Mouse (Mus musculus) CH12F3 (cell line): ENCODE measurements around the gene Mdk.

Experiments
- in situ Hi-C: fragments of 300-500 bp; cut with MboI; formaldehyde crosslinking; loops from 2 replicates; pipeline ENCODE4 v1.14.3; 2020; ENCODE audit warnings: low sequenced_read_pairs

Gene Mdk

DNA sequence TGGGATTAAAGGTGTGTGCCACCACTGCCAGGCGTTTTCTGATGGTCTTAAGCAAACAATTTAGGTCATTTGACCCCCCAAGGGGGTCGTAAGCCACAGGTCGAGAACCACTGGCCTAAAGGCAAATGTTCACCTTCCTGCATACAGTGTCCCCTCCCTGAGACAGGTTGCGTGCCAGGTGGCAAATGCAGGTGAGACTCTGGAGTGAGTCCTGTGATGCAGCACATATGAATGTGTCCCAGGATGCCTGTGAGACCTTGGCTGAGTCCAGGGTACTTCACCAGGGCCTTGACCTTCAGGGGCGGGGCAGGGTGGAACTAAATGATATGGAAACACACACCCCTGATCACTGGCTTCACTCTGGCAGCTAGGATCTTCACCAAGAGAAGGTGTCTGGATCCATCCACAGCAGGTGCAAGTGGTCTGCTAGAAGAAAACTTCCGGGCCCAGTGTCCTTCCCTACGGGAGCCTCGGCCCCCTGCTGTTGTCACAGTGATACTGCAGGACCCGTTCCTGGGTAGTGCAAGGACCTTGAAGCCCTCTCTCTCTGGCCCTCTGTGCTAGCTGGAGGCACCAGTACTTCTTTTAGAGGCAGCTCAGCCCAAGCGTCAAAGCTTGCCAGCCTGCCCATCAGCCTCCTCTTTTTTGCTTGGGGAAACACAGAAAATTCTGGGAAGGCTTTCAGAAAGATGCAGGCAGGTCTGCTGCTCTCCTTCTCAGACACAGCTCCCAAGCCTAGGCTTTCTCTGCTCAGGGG is 26.8 kb upstream of the Mdk start:
- in situ Hi-C loops, result no loop called here

DNA sequence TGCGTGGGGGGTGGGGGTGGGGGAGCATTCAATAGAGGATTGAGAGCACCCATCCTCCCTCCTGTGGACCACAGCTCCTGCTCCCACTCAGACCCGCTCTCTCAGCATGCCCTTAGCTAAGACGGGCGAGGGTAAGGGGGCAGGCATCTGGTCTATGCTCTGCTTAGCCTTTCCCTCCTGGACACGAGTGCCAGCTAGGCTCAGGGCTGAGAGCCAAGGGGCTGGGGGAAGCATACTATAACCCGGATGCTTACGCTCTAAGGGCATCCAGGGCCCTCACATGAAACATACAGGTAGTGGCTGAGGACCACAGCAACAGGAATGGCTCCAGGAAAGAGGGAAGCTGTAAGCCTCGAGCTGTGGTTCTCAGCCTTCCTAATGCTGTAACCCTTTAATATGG is 26.0 kb upstream of the Mdk start:
- in situ Hi-C loops, result no loop called here

DNA sequence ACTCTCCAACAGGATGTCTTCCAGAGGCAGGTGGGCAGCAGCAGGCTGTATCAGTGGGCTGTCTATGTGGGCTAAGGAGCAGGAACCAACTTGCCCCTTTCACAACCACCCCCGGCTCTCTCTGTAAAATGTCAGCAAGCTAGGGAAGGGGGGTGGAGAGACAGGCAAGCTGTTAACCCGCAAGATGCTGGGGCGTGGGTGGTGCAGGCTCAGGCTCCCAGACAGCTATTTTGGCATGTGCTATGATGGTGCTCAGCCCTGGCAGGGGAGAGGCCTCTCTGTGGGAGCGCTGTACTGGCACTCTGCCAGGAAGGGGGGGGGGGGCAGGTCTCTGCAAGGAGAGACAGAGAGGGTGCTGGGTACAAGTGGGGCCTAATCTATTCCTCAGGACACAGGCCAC is 25.0 kb upstream of the Mdk start:
- in situ Hi-C loops, result no loop called here

DNA sequence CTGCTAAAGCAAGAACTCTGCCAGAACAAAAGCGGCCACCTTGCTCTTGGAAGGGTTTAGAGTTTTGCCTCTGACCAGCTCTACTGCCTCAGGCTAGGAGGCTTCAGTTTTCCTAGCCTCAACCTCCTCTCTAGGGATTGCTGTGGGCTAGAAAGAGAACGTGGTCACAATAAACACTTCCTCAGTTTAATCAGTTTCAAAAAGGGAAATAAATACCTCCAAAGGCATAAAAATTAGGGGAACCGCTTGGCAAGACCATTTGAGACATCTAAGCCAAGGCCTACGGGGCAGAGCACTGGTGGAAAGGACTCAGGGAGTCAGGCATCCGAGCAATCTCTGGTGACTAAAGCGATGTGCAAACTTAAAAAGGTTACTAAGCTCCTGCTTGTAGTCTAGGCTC is 23.8 kb upstream of the Mdk start:
- in situ Hi-C loops, result no loop called here

DNA sequence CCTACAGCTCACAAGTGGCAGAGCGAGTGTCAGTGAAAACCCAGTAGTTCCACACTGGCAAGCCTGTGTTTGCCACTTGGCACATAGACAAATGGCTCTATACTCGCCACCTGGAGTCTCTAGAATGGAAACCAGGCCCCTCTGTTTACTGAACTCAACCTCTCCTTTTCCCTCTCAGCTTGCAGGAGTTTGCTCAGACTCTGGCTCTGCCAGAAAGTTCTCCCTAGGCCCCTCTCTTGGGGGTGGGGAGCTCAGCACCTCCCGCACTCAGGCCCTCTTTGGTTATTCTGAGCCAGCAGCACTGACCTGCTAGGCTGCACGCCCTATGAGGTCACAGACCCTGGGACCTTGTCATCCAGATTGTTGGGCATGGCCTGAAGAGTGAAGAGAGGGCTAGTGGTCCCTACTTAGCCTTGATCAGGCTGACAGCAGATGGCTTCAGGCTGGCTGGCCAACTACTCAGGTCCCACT is 23.1 kb upstream of the Mdk start:
- in situ Hi-C loops, result no loop called here

DNA sequence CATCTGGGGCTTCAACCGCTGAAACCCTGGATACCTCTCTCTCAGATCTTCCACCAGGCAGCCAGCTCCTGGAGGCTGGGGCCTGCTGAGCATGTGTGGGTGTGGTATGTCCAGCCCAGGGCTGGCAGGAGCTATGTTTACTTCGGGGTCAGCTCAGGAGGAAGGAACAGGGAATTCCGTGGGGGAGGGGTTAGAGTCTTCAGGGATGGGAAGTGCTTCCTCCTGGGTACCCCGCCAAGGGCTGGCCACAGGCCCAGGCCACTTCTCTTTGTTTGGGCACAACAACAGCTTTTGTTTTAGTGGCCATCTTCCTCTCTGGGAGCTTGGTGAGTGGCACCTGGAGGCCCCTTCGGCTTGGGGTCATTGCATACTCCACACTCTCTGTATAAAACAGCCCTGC is 21.7 kb upstream of the Mdk start:
- in situ Hi-C loops, result no loop called here

DNA sequence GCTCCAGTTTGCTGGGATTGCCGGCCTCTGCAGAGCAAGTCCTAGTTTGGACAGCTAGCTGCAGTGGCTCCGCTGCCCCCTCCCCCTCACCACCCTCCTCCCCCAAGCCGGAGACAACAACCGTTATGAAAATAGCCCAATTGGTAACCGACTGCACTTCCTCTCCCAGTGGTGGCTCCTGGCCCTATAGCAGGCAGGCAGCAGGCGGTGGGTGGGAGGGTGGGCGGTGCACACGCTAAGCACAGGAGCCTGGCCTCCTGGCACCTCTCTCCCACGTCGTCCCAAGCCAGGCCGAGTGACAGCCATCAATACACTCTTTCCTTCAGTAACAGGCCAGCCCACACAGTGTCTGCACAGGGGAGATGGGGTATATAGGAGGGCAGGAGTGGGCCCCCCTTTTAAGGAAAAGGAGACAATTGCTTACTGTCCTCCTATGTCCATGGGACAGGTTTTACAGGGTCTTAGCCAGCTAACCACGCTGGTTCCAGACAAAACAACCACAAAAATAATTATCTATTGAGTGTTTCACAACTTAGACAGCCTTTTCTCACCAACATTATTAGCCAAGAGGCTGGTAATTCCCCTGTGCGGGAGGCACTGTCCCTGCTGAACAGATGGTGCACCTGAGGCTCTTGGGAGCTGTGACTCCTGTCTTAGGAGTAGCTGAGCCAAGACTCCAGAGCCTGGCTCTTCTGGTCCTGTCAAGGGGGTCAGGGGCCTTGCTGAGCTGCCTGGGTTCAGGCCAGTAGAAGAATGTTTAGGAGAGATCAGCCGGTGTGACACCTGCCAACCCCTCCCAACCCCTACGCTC is 18.4 kb upstream of the Mdk start:
- in situ Hi-C loops, result no loop called here

DNA sequence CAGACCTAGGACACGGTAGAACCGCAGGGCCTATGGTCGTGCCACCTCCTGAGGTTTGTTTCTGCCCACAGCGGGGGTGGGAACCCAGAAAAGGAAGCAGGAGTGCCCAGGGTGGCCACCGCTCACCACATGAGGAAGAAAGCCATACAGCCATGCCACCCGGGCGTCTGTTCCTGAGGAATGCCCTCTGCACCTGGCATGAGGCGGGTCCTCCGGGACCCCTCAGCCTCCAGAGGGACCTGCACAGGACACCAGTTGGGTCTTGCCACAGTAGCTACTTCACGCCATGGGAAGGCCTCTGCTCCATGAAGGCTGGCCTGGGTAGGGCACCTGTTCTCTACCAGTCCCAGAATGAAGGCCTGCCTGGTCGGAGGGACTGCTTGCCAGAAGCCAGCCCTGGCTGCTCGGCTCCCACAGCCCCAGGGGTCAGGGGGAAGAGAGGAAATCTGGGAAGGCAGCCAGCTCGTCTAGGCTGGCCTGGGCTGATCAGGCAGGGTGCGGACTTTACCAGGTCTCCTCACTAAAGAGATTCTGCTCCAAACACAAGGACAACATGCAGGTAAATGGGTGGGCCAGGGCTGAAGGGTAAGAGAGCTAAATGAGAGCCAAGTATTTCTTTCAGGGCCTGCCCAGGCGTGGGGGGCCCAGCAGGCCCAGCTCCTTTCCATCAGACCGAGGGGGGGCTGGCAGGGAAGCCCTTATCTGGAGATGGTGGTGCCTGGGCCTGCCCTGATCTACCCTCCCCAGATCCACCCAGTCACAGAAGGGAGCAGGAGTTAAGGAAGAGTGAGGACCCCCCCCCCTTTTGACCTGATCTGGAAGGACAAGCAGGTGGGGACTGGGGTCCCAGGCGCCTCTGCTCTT is 17.5 kb upstream of the Mdk start:
- in situ Hi-C loops, result no loop called here

DNA sequence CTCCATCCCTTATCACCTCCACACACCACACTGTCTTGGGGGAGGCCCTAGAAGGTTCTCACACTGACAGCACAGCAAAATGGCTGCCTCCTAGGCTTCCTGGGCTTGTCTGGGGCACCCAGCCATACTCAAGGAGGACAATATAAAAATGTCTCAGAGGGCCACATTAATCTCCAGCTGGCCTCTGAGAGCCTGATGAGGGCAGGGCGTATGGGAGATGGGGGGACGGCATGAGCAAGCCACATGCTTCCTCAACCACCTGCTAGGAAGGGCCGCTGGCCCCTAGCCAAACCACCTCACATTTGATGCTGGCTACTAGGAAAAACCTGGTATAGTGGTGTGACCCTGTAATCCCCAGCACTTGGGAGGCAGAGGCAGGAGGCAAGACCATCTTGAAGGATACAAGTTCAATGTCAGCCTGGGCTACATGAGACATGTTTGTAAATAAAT is 16.7 kb upstream of the Mdk start:
- in situ Hi-C loops, result no loop called here

DNA sequence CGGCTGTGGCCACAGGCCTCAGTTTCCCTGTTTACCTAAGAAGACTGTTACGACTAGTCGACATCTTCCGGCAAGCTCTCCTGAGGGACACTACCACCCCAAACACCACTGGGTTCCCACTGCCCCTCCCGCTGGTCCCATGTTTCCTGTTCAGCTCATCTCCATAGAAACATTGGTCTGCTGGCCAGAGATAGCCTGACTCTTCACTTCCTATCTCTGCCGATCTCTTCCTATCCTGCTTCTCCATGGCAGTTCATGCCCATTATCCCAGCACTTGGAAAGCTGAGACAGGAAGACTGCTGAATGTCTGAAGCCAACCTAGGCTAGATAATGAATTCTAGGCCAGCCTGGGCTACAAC is 16.0 kb upstream of the Mdk start:
- in situ Hi-C loops, result no loop called here

DNA sequence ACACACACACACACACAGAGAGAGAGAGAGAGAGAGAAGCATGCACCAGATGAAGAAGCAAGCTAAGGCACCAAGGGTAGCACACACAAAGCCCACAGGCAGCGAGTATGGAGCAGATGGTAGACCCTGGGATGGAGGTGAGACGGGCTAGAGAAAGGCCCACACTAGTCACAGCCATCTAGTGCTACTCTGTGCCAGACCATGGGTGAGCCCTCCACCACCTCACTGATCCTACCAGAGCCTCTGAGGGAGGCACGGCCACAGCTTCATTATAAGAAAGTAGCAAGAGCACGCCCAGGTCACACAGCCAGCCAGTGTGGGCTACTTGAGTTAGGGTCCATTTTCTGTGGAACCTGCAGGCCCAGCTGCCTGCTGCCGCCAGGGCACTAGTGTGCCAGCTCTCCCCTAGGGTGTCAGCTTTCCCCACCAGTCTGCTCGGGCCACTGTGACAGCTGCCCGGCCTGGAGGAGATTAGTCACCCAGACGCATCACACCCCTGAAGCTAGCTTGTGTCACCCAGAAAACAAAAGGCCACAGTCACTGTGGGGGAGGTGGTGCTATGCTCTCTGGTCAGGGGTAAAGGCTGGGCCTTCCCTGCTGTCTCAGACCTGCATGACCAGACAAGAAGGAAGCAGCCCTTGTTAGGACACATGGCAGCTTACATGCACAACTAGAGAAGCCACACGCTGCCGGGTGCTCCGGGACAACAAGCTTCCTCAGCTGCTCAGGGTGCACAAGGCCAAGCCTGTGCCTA is 15.5 kb upstream of the Mdk start:
- in situ Hi-C loops, result no loop called here

DNA sequence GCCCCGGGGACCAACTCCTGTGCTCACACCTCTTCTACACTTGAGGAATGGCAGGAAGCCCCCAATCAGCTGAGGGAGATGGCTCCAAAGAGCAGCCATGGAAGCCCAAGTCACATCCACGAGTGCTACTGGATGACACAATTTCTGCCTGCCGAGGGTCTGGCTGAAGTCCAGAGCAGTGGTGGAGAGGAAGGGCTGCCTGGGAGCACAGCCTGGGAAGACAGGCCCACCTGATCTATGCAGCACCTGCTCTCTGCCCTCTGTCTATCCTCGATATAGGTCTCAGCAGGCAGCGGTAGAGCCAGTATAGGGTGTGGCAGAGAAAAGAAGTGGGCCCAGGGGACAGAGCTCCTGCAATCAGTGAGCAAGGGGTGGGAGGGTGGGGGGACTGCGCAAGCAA is 14.7 kb upstream of the Mdk start:
- in situ Hi-C loops, result no loop called here

DNA sequence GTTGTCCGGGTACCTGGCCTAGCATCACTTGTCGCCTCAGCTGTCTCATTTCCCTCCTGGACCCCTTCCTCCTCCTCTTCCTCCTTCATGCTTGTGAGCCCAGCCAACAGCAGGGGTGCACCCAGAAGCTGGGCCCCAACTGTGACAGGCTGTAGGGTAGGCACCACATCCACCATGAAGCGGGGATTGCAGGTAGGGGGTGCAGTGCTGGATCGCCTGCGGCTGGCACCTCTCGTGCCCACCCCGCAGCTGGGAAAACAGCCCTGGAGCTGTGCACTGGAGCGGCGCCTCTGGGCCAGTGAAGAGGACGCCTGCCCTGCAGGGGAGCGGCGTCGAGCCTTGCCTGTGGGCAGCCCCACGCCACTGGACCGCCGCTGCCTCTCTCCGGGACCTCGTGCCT is 13.4 kb upstream of the Mdk start, which contains the start of gene Gm9821:
Gm9821 (plus strand) TSS at position 221 of the 400 bp plus-strand sequence.
- in situ Hi-C loops, result no loop called here

DNA sequence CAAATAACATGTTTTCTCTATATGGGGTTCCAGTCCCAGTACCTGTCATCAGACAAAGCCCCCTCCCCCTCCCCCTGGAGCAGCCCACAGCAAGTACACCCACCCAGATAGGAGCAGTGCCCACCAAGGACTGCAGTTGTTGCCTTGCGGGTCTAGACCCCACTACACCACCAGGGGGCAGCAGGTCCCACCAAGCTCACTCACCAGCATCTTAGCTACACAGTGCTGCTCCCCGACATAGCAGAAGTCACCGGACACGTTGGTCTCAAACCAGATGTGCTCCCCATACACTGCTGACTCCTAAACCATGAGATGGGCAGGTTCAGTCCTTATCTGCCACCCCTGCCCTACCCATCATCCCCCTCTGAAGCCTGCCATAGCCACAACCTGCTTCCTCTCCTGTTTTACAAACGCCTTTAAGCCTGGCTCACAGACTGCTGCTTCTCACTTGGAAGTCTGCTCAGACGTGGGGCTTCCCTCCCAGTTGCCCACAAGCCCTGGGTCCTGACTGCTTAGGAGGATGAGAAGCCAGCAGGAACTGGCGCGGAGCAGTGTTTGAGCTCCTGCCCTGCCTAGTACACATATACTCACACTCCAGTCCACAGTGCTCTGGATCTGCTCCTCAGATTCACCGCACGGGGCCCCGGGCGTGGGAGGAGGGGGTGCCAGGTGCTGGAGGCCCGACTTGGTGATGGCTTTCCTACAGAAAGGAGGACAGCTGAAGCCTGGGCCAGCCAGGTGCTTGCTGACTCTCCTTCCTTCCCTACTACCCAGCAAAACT is 12.3 kb upstream of the Mdk start:
- in situ Hi-C loops, result no loop called here

DNA sequence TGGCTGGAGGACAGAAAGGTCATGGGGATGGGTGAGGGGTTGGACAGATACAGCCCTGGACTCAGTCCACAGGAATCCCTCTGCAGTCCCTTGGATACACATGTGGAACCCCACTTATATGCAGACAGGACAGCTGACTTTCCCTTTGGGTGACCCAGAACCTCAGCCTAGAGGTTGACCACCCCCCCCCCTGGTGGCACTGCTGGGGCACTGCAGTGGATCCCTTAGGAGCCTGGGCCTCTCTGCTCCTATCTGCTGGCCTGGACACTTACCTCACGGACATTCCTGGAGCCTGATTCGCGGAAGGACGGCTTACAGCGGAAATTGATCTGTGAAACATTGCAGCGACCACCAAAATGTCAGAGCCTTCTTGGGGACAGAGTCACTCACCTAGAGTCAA is 10.3 kb upstream of the Mdk start:
- in situ Hi-C loops, result no loop called here

DNA sequence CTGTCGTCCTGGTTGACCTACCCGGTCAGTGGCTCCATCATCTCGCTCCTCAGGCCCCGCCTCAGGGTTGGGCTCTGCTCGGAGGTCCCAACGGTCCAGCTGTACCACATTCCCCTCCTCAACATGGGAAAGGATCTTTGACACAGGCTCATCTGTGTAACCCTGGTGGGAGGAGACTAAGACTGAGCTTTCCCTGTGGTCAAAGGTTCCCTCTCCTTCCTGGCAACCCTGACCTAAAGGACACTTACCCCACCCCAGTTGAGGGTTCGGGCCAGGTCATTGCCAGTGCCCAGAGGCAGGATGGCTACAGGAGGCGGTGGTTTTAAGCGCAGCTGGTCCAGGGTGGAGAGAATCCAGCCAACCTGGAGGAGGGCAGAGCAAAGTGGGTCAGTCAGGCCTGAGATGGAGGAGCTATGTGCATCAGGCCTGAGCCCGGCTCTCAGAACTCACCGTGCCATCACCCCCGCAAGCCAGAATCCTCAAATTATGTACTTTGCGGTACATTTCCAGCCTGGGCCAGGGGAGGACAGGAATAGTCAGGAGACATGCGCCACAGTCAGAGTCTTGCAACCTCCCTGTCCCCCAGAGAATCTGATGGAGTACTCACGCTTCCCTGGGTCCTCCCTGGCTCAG is 7.3 kb upstream of the Mdk start:
- in situ Hi-C loops, result no loop called here

DNA sequence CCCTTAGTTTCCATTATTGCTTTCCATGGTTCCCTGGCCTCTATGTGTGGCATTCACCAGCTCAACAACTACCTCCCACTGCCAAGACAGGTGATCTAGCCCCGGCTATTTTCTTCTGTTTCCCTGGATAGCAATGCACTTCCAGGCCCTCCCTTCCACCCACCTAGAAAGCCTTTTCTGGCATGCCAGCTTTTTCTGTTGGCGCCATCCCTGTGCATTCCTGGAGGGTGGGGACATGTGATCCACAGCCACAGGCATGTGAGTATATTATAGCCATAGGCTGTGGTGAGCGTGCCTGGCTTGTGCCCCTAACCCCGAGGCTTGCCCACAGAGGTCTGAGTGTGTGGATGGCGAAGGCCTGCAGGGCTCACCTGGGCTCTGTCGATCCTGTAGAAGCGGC is 4.1 kb upstream of the Mdk start:
- in situ Hi-C loops, result no loop called here

DNA sequence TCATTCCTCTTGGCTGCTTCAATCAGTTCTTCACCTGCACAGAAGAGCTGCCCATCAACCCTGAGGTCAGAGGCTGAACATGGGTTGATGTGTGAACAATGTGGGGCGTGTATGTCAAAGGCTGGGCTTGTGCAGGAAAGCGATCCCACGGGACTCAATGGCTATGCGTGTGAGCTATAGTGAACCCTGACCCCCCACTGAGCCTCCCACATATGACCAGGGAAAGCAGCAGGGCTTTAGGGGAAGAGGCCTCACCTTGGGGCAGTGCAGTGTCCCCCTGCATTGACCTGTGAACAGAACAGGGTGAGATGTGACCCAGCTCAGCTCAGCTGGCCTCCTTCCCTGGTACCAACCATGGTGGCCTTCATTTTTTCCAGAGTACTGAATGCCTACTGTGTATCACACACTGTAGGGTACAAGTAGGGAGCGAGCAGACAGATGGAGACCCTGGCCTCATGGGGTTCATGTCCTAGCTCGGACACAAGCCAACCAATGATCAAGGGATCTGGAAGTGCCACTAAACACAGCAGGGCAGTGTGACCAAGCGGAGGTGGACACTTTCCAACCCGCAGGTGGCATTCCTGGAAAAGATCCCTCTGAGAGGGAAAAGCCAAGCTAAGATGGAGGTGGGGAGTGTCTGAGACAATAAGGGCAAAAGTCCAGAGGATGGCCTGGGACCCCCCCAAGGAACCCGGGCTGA is 2.9 kb upstream of the Mdk start:
- in situ Hi-C loops, result no loop called here

DNA sequence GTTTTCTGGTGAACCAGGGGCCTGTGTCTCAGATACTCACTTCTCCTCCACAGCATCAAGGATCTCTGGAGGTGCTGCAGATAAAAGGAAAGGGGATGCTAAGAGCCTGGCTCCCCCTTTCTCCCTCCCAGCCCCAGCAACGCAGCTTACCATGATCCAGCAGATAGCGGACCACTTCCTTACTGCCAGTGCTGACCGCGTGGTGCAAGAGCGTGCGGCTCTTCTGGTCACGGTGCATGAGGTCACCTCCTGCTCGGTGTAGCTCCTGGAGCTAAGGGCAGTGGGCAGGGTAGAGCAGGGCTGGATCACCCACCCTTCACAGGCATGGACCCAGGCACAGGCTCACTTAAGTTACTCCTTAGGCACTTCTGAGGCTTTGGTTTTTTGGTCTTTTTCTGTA is 1.9 kb upstream of the Mdk start:
- in situ Hi-C loops, result no loop called here
